Mouse (Mus musculus) heart, embryonic 16.5 days (tissue): ENCODE data around the gene Ap3b2. TPM values are rescaled to one million over a fixed set of nuclear protein-coding genes. Genes with fewer than 3 reads are reported as not detected.
A peak's percentile ranks its signal among the peaks of the same experiment; 100 is the strongest.

Experiments used
- ATAC-seq: fragments of 200-750 bp; cut with Nextera tagmentation; replicated peaks from 2 replicates; pipeline ENCODE4 v1.8.0; 2017; ENCODE audit warnings: moderate number of reproducible peaks; ENCODE audit not compliant: insufficient read depth, low FRiP score; ENCODE audit errors: extremely low read depth
- H3K27ac ChIP-seq: fragments of 300-500 bp; sonication (generic); 2 replicates; pipeline ENCODE4 v1.5.1; 2014; ENCODE audit warnings: mild to moderate bottlenecking, low read length, control low read depth, moderate library complexity
- H3K27me3 ChIP-seq: fragments of 300-500 bp; sonication (generic); 2 replicates; pipeline ENCODE4 v1.6.1; 2014; ENCODE audit warnings: low read length, mixed read lengths; ENCODE audit not compliant: control insufficient read depth, insufficient read depth
- H3K36me3 ChIP-seq: fragments of 300-500 bp; sonication (generic); 2 replicates; pipeline ENCODE4 v1.6.1; 2014; ENCODE audit not compliant: control insufficient read depth, insufficient read depth
- H3K4me1 ChIP-seq: fragments of 300-500 bp; sonication (generic); 2 replicates; pipeline ENCODE4 v1.6.1; 2014; ENCODE audit warnings: low read length, mixed read lengths; ENCODE audit not compliant: control insufficient read depth, insufficient read depth
- H3K4me2 ChIP-seq: fragments of 300-500 bp; sonication (generic); 2 replicates; pipeline ENCODE4 v1.6.1; 2014; ENCODE audit warnings: low read depth, mild to moderate bottlenecking, control low read depth, low read length
- H3K4me3 ChIP-seq: fragments of 300-500 bp; sonication (generic); 2 replicates; pipeline ENCODE4 v1.5.1; 2014; ENCODE audit warnings: mild to moderate bottlenecking, control low read depth, low read length
- H3K9ac ChIP-seq: fragments of 300-500 bp; sonication (generic); 2 replicates; pipeline ENCODE4 v1.6.1; 2014; ENCODE audit warnings: low read length, control low read depth
- H3K9me3 ChIP-seq: fragments of 300-500 bp; sonication (generic); replicated peaks from 2 replicates; pipeline ENCODE4 v1.6.1; 2016; ENCODE audit warnings: low read length; ENCODE audit not compliant: control insufficient read depth
- WGBS: fragments of 180-500 bp; shearing (Covaris S2); extraction: QIAGEN DNeasy Blood & Tissue Kit; methylation state at CpG from one replicate; pipeline ENCODE4 v1.1.7; 2014; 5-methylcytosine and 5-hydroxymethylcytosine counted together
- microRNA counts: library from miRNA; unstranded; fragments of <30 nt; microRNA quantifications from one replicate; lab custom pipeline; 2016
- polyA plus RNA-seq: library from polyadenylated mRNA; unstranded; fragments of >200 nt; fragmentation: Nextera tagmentation; extraction: Ambion mirVana; gene quantifications from 2 replicates; pipeline ENCODE4 v1.2.1, GENCODE M21; 2015

The Ap3b2 gene
- polyA plus RNA-seq, 1 experiment from 2014 or later, result 0.84 TPM

DNA sequence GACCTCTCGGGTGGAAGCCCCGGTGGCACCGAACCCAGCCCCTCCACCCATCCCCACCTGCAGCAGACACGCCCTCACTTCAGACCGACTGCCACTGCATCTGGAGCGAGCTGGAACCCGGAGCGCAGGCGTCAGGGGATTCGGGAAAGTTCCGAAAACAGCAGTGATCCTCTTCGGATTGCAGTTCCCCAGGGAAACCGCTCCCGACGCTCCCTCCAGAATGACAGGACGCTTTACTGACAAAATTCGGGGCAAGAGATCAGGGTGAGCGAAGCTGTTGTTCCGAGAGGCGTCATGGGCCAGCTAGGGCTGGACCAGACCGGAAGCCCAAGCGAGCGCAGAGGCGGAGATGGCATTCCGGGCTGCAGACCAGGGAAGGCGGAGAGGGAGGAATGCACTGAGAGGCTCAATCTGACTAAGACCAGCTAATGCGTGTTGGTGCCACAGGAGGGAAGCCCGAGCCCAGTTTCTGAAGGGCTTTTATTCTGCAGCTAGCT, 38.5 kb downstream of the Ap3b2 start, which contains the start of gene Cpeb1:
Gene Cpeb1 (minus strand): TSS at position 311 of the 497 bp plus-strand sequence.
- Histone ChIP-seq H3K27ac (no peak within 1 kb of the TSS), H3K9ac (peak within 1 kb of the TSS; percentile 67), H3K4me3 (peak within 1 kb of the TSS; percentile 67), H3K27me3 (peaks cover 63% of the 10 kb centered on the region), H3K4me2 (peak within 1 kb of the TSS; percentile 95), H3K4me1 (peaks cover 18% of the 10 kb centered on the region), H3K36me3 (no peaks in the 10 kb centered on the region), H3K9me3 (0 out of 2 replicates have a peak, but pooled peaks cover 2% of the 10 kb centered on the region)
- peak; percentile 73 for ATAC-seq
- WGBS, result under 1% methylated on average over 28 of the region's 28 CpGs

DNA sequence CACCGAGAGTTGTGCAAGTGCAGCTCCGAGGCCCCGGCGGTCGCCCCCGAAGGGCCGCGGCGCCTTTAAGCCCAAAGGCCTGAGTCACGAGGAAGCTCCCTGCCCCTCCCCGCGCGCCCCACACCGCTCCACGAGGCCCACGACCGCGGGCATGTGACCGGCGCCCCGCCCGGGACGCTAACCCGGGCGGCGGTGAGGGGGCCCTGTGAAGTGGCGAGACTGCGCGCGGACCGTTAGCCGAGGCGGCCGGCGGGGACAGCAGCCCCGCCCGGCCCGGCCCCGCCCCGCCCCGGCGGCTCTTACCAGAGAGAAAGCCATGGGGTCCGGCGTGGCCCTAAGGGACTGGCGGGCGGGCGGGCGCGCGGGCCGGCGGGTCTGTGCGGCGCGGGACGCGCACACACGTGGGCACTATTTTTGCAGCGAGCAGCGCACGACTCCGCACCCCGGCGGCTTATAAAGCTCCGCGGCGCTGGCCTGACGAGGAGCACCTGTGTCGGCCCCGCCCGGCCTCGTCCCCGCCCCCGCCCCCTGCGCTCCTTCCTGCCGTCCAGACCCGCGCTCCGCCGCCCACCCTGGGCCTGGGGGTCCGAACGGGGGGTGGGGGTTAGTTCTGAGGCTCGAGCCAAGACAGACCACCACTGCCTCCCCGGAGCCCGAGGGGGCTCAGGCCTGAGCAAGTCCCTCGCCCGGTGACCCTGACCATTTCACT, 39.2 kb downstream of the Ap3b2 start:
- Histone ChIP-seq H3K4me3 (peak overlapping the region; percentile 67), H3K4me2 (peak overlapping the region; percentile 95), H3K36me3 (no peaks in the 10 kb centered on the region), H3K4me1 (peaks cover 18% of the 10 kb centered on the region), H3K27me3 (peaks cover 64% of the 10 kb centered on the region), H3K9me3 (0 out of 2 replicates have a peak, but pooled peaks cover 2% of the 10 kb centered on the region), H3K27ac (no peak overlapping the region), H3K9ac (peak overlapping the region; percentile 67)
- WGBS, result 1% methylated on average over 77 of the region's 87 CpGs
- peak; percentile 52; the same call in 1 of the 2 replicates for ATAC-seq

GRCm38 (mm10) chr7:81453443-81454274, 40.1 kb downstream of the Ap3b2 start:
- 4% methylated on average over 81 of the region's 84 CpGs for WGBS
- Histone ChIP-seq H3K9me3 (0 out of 2 replicates have a peak, but pooled peaks cover 2% of the 10 kb centered on the region), H3K4me1 (peaks cover 18% of the 10 kb centered on the region), H3K27me3 (peaks cover 62% of the 10 kb centered on the region), H3K27ac (no peak overlapping the region), H3K36me3 (no peaks in the 10 kb centered on the region), H3K4me2 (peak overlapping the region; percentile 95), H3K9ac (peak overlapping the region; percentile 67), H3K4me3 (peak overlapping the region; percentile 67)
- no peak for ATAC-seq

DNA sequence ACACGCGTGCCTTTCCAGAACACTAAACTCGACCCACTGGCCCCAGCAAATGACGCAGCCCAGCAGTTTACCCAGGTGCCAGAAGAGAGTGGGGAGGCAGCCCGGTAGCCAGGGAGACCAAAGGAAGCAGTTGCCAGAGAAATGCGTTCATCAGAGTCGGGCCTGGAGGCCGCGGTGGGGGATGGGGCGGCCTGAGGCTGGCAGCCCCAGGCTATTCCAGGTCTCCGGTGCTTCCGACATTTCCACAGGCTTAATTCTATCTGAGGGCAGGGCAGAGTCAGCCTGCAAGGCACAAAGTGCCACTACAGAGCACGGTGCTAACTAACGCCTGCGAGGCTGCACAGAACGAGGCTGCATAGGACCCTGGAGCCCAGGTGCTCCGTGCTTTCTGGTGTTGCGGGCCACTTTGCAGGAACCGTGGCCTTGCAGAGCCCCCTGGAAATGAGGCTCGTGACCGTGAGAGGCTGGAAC, 40.7 kb downstream of the Ap3b2 start:
- Histone ChIP-seq H3K9ac (no peak overlapping the region), H3K4me3 (peak overlapping the region; percentile 67; the same call in 1 of the 2 replicates), H3K27ac (no peak overlapping the region), H3K36me3 (no peaks in the 10 kb centered on the region), H3K27me3 (peaks cover 59% of the 10 kb centered on the region), H3K4me2 (peak overlapping the region; percentile 95), H3K9me3 (0 out of 2 replicates have a peak, but pooled peaks cover 2% of the 10 kb centered on the region), H3K4me1 (peaks cover 18% of the 10 kb centered on the region)
- no peak for ATAC-seq
- 10% methylated on average over 21 of the region's 21 CpGs for WGBS

MicroRNAs encoded within 50 kb of the gene (microRNA counts, 519-probe panel; counts per million panel counts)
- microRNA mmu-miR-1839-3p (lab: Ali Mortazavi, UCI) (1,400 counts per million, percentile 8 among the panel's probes with 10 or more counts), microRNA mmu-miR-1839-5p (lab: Ali Mortazavi, UCI) (2,433 counts per million, percentile 55 among the panel's probes with 10 or more counts)

Other genes with a start within 250 kb of the Ap3b2 start
- gene Rps17, start 148.7 kb downstream of the Ap3b2 start, polyA plus RNA-seq, result 728 and 790 TPM in 2 replicates
- gene Cpeb1, start 38.5 kb downstream of the Ap3b2 start, polyA plus RNA-seq, result 2.4 and 5.0 TPM in 2 replicates
- gene BC048679, start 4.4 kb upstream of the Ap3b2 start, polyA plus RNA-seq, result not detected in 2 replicates
- gene Fsd2, start 73.0 kb upstream of the Ap3b2 start, polyA plus RNA-seq, result 76.3 and 83.4 TPM in 2 replicates
- gene Whamm, start 77.3 kb upstream of the Ap3b2 start, polyA plus RNA-seq, result 3.9 and 4.2 TPM in 2 replicates
- gene Homer2, start 213.6 kb upstream of the Ap3b2 start, polyA plus RNA-seq, result 53.9 and 59.9 TPM in 2 replicates